Mouse (Mus musculus) gastrocnemius, postnatal 14 days (tissue): ENCODE measurements at regions not wholly inside any gene's neighbourhood (a gene's known extent, or its start where the extent isn't known, plus 50 kb on each side); places are given as distances from the start of the nearest gene placed in this dataset.

Experiments
- DNase-seq: peaks from one replicate; pipeline ENCODE4 v3.0.0; 2021; ENCODE audit warnings: mixed read lengths
- intact Hi-C: fragments of 180-260 bp; cut with DNase I; formaldehyde crosslinking; loops from one replicate; pipeline ENCODE4 v1.15.1; 2025; ENCODE audit warnings: low total_unique reads

- DNase-seq = no peak
Measured at GRCm38 (mm10) chr12:112369581-112370371, 119.5 kb upstream of the A530016L24Rik start.

GRCm38 (mm10) chr12:112372234-112373050 is 116.8 kb upstream of the A530016L24Rik start:
- DNase-seq = no peak

More at GRCm38 (mm10) chr12:112369581-112370371, 119.5 kb upstream of the A530016L24Rik start:
- intact Hi-C loops = no loop called here

GRCm38 (mm10) chr12:112373966-112374365 is 115.3 kb upstream of the A530016L24Rik start:
- intact Hi-C loops = no loop called here
- DNase-seq = no peak

More at GRCm38 (mm10) chr12:112372234-112373050, 116.8 kb upstream of the A530016L24Rik start:
- intact Hi-C loops = no loop called here

- intact Hi-C loops = no loop called here
- DNase-seq = no peak
Measured at GRCm38 (mm10) chr12:112376236-112376635, 113.0 kb upstream of the A530016L24Rik start.

- intact Hi-C loops = no loop called here
- no peak for DNase-seq
Measured at GRCm38 (mm10) chr12:112376701-112377100, 112.5 kb upstream of the A530016L24Rik start.

GRCm38 (mm10) chr12:112378482-112379243 is 110.6 kb upstream of the A530016L24Rik start:
- no peak for DNase-seq
- intact Hi-C loops = no loop called here

GRCm38 (mm10) chr12:112387836-112388235 is 101.4 kb upstream of the A530016L24Rik start:
- DNase-seq = no peak
- intact Hi-C loops = no loop called here

GRCm38 (mm10) chr12:112395909-112396308 is 93.3 kb upstream of the A530016L24Rik start:
- intact Hi-C loops = no loop called here
- no peak for DNase-seq

- intact Hi-C loops = no loop called here
- DNase-seq = no peak
Measured at GRCm38 (mm10) chr12:112403688-112404240, 85.5 kb upstream of the A530016L24Rik start.

GRCm38 (mm10) chr12:112404338-112404737 is 84.9 kb upstream of the A530016L24Rik start:
- no peak for DNase-seq
- intact Hi-C loops = no loop called here

- intact Hi-C loops = no loop called here
- no peak for DNase-seq
Measured at GRCm38 (mm10) chr12:112405781-112406213, 83.5 kb upstream of the A530016L24Rik start.

GRCm38 (mm10) chr12:112411612-112412350 is 77.5 kb upstream of the A530016L24Rik start:
- intact Hi-C loops = no loop called here
- DNase-seq = no peak

- intact Hi-C loops = no loop called here
Measured at GRCm38 (mm10) chr12:112412351-112412697, 76.9 kb upstream of the A530016L24Rik start.

GRCm38 (mm10) chr12:112415926-112416473 is 73.2 kb upstream of the A530016L24Rik start:
- intact Hi-C loops = no loop called here
- no peak for DNase-seq

More at GRCm38 (mm10) chr12:112412351-112412697, 76.9 kb upstream of the A530016L24Rik start:
- no peak for DNase-seq

GRCm38 (mm10) chr12:112416537-112416936 is 72.7 kb upstream of the A530016L24Rik start:
- intact Hi-C loops = no loop called here

GRCm38 (mm10) chr12:112418636-112419035 is 70.6 kb upstream of the A530016L24Rik start:
- DNase-seq = no peak
- intact Hi-C loops = no loop called here

More at GRCm38 (mm10) chr12:112416537-112416936, 72.7 kb upstream of the A530016L24Rik start:
- DNase-seq = no peak

- intact Hi-C loops = no loop called here
- DNase-seq = no peak
Measured at GRCm38 (mm10) chr12:112422177-112422576, 67.1 kb upstream of the A530016L24Rik start.

- intact Hi-C loops = no loop called here
- no peak for DNase-seq
Measured at GRCm38 (mm10) chr12:112424150-112424549, 65.1 kb upstream of the A530016L24Rik start.
